Mouse (Mus musculus) stomach, embryonic 16.5 days (tissue): ENCODE data around the gene Gm6803. TPM values are rescaled to one million over a fixed set of nuclear protein-coding genes. Genes with fewer than 3 reads are reported as not detected.

Experiments
- polyA plus RNA-seq: library from polyadenylated mRNA; unstranded; fragments of >200 nt; fragmentation: Nextera tagmentation; extraction: Ambion mirVana; gene quantifications from 2 replicates; pipeline ENCODE4 v1.2.1, GENCODE M21; 2015

The Gm6803 gene
- polyA plus RNA-seq, 1 experiment from 2014 or later, result not detected

Other genes with a start within 250 kb of the Gm6803 start
- gene Gm21319, start 243.0 kb downstream of the Gm6803 start, polyA plus RNA-seq, result not detected in 2 replicates
- not detected in 2 replicates for gene Gm21936, start 223.3 kb downstream of the Gm6803 start, polyA plus RNA-seq
- not detected in 2 replicates for gene BB287469, start 202.2 kb downstream of the Gm6803 start, polyA plus RNA-seq
- gene Gm2001, start 176.4 kb downstream of the Gm6803 start, polyA plus RNA-seq, result not detected in 2 replicates
- gene Gm2016, start 144.7 kb downstream of the Gm6803 start, polyA plus RNA-seq, result not detected in 2 replicates
- gene Gm2022, start 123.4 kb downstream of the Gm6803 start, polyA plus RNA-seq, result not detected in 2 replicates
- gene Gm2035, start 98.9 kb downstream of the Gm6803 start, polyA plus RNA-seq, result not detected in 2 replicates
- not detected in 2 replicates for gene Gm2042, start 64.7 kb downstream of the Gm6803 start, polyA plus RNA-seq
- gene Gm2075, start 6.9 kb downstream of the Gm6803 start, polyA plus RNA-seq, result not detected in 2 replicates
- not detected in 2 replicates for gene Gm2056, start 8.2 kb upstream of the Gm6803 start, polyA plus RNA-seq
- not detected in 2 replicates for gene Gm16368, start 64.9 kb upstream of the Gm6803 start, polyA plus RNA-seq
- gene Gm10436, start 163.3 kb upstream of the Gm6803 start, polyA plus RNA-seq, result not detected in 2 replicates
- gene Gm8332, start 231.3 kb upstream of the Gm6803 start, polyA plus RNA-seq, result not detected in 2 replicates